Mouse (Mus musculus): ENCODE data around the gene Mcrip1. TPM values are rescaled to one million over a fixed set of nuclear protein-coding genes. Genes with fewer than 3 reads are reported as not detected.

Gene Mcrip1
- polyA plus RNA-seq, 1 experiment from 2014 or later: 249 TPM

DNA sequence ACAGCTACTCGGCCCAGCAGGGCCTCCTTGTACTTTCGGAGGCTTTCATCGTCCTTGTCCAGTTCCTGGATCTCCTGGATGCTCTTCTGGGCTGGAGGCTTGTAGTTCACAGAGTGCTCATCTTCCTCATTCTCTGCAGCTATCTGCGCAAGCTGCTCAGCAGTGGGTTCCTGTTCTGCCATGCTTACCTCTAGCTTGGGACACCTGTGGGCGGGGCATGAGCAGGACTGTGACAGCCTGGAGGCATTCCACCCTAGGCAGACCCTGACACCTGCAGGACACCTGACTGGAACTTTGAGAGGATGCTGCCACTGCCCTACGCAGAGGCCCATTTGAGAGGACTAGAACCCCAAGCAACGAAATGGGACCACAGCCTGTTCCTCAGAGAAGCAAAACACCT lies 30.7 kb upstream of the Mcrip1 start:
- WGBS: 64% methylated on average over 7 of the region's 7 CpGs

DNA sequence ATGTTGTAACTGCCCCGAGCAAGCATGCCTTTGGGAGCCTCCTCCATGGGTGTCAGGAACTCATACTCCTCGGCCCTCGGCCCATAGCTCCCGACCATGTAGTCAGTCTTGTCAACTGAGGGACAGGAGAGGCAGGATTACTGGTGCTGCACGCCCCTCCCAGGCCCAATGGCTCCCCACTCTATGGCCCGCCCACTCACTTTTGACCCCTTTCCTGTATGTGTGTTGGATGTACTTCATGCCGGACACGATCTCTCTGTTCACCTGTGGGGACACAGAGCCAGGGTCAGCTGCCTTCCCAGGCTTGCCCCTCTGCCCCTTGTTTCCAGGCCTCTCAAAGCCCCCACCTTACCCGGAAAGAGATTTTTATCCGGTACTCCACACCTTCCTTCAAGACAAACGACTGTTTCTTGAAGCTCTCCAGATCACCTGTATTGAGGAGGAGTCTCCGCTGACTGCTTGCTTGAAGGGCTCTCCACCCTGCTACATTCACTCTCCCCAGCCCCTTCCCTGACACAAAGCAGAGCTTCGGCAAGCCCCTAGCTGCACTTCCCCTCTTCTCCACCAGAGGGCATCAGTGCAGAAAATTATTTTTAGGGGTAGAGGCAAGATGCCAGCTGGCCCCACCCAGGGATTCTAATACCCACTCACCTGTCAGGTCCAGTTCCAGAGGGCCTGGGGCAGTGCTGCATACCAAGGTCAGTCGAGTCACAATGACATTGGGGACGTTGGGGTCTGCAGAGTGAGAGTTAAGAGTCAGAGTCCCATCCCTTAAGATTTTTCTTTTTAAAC lies 30.0 kb upstream of the Mcrip1 start:
- peak overlapping the region; percentile 98 for H3K4me2 ChIP-seq
- H3K27me3 ChIP-seq (replicated peaks): no peaks in the 10 kb centered on the region
- no peak for ATAC-seq (replicated peaks)
- peak overlapping the region; percentile 90 for H3K4me3 ChIP-seq
- peaks cover 19% of the 10 kb centered on the region for H3K36me3 ChIP-seq (replicated peaks)
- no peaks in the 10 kb centered on the region for H3K9me3 ChIP-seq
- 65% methylated on average over 15 of the region's 15 CpGs for WGBS
- peak overlapping the region; percentile 95 for H3K27ac ChIP-seq
- peak overlapping the region; percentile 92; the same call in 1 of the 2 replicates for H3K9ac ChIP-seq
- peaks cover 29% of the 10 kb centered on the region for H3K4me1 ChIP-seq

More for the DNA sequence above, 30.7 kb upstream of the Mcrip1 start:
- Histone ChIP-seq H3K27ac (peak overlapping the region; percentile 95), H3K9ac (peak overlapping the region; percentile 92), H3K9me3 (no peaks in the 10 kb centered on the region), H3K4me2 (peak overlapping the region; percentile 98), H3K27me3 (replicated peaks) (no peaks in the 10 kb centered on the region), H3K4me3 (peak overlapping the region; percentile 90), H3K4me1 (peaks cover 28% of the 10 kb centered on the region), H3K36me3 (replicated peaks) (peaks cover 23% of the 10 kb centered on the region)
- ATAC-seq (replicated peaks): no peak

DNA sequence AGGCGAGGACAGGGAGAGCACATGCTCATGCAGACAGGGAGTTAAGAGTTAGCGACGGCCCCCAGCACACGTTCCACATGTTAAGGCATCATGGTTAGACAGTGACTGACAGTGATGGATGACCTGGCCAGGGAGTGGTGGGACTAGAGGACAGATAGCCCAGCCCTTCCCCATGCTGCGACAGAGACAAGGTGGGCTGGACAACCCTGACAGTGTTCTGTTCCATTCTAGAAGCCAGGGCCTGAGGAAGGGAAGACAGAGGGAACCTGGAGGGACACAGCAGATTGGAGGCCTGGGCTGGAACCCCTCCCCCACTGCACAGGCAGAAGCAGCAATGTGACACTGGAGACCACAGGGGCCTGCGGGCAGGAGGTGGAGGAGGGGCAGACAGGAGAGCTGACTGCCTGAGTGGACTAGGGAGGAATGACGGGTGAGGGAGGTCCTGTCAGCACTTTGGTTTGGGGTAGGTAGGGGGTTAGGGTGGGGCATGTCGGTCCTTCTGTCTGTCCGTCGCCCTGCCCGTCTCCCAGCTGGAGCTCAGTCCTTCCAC lies 29.2 kb upstream of the Mcrip1 start:
- no peak overlapping the region for H3K27ac ChIP-seq

DNA sequence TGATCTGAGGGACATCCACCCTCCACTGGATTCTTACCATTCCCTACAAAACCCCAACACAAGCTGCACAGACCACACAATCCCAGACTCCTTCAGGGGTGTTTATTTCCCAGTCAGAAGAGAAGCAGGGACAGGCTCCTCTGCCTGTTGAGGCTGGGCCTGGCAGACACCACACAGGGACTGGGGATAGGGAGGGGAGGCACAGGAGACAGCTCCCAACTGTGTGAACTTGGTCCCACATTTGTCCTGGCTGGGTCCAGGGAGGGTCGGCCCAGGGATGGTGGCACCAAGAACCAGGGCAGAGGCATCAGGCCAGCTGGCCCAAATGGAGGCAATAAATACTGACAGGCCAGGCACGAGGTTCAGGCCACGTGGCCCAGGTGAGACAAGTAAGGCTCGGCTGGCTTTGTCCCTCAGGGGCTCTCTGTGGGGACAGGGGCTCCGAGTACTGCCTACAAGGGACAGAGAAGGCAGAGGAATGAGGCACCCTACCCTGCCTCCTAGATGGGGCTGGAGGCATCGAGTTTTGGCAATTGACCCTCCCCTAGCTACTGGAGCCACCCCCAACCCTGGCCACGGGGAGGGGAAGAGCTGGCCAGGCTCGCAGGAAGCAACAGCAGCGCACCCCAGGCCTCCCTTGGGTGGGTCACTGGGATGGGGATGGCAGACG lies 28.6 kb upstream of the Mcrip1 start:
- H3K36me3 ChIP-seq (replicated peaks): peaks cover 19% of the 10 kb centered on the region
- no peak overlapping the region for H3K4me3 ChIP-seq
- no peaks in the 10 kb centered on the region for H3K9me3 ChIP-seq
- peaks cover 37% of the 10 kb centered on the region for H3K4me1 ChIP-seq
- H3K27me3 ChIP-seq (replicated peaks): no peaks in the 10 kb centered on the region
- H3K4me2 ChIP-seq: no peak overlapping the region
- ATAC-seq (replicated peaks): no peak
- H3K9ac ChIP-seq: no peak overlapping the region
- 89% methylated on average over 10 of the region's 10 CpGs for WGBS
- H3K27ac ChIP-seq: no peak overlapping the region

More for the DNA sequence above, 29.2 kb upstream of the Mcrip1 start:
- H3K27me3 ChIP-seq (replicated peaks): no peaks in the 10 kb centered on the region
- no peak for ATAC-seq (replicated peaks)
- WGBS: 87% methylated on average over 11 of the region's 11 CpGs
- H3K4me2 ChIP-seq: no peak overlapping the region
- H3K36me3 ChIP-seq (replicated peaks): peaks cover 19% of the 10 kb centered on the region
- no peak overlapping the region for H3K9ac ChIP-seq
- no peak overlapping the region for H3K4me3 ChIP-seq
- H3K4me1 ChIP-seq: peaks cover 36% of the 10 kb centered on the region
- no peaks in the 10 kb centered on the region for H3K9me3 ChIP-seq

DNA sequence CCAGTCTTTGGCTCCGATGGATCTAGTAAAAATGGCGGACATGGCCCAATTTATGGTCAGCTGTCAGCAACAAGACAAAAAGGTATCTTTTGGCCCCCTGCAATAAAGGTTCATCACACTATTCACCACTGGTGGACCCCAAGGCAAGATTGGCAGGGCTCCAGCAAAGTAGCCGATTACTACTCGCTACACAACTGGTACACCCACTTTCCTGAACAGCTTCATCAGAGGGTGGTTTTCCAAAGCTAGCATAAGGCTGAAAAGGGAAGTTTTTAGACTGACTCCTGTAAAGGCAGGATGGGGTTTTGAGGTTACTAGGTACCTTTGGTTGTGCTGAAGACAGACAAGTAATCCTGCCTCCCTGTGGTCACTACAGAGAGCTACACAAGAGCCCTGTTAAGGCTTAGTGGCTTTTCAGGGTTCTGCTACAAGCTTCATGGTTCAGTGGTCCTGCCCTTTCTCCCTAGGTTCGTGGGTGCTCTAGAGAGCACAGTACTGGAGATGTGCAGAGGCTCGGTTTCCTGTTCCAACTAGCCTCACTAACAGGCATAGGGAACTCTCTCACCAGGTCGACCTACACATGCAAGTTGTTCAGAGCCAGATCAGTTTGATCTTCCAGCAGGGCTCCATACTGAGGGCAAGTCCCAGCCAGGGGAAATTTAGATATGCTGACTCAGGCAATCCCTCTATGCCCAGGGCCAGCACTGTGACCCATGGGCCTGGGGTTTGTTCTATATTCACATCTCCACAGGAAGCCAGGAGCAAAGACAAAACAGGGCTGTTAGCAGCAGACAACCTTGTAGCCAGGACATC lies 27.9 kb upstream of the Mcrip1 start:
- WGBS: 75% methylated on average over 7 of the region's 7 CpGs
- no peaks in the 10 kb centered on the region for H3K9me3 ChIP-seq
- no peak overlapping the region for H3K4me2 ChIP-seq
- H3K4me3 ChIP-seq: no peak overlapping the region
- no peak overlapping the region for H3K27ac ChIP-seq
- ATAC-seq (replicated peaks): no peak
- peaks cover 36% of the 10 kb centered on the region for H3K4me1 ChIP-seq
- H3K9ac ChIP-seq: no peak overlapping the region
- no peaks in the 10 kb centered on the region for H3K27me3 ChIP-seq (replicated peaks)
- H3K36me3 ChIP-seq (replicated peaks): peaks cover 19% of the 10 kb centered on the region

DNA sequence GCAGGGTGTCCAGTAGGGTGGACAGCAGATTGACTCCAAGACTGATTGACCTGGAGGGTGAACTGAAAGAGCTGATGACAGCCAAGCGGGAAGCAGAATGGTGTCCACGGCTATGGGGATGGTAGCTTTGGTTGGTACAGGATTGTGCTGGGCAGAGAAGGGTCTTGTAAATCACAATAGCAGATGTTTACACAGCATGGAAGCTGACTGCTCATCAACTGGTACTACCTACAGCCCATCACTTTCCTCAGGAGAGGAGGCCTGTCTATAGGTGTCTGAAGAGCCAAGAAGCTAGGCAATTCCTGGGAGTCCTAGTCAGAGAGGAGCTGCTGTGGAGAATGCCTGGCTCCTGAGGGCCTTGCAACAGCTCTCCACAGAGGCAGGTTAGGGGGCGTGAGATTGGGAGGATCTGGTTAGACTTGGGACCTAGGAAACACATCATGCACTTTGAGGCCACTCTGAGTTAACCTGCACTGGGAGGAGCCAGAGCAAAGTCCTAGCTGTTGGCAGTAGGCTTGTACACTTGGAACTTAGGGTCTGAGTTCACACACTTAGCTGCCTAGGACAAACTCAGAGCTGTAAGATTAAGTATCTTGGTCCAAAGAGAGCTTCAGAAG lies 26.9 kb upstream of the Mcrip1 start:
- Histone ChIP-seq H3K4me1 (peaks cover 35% of the 10 kb centered on the region), H3K9ac (no peak overlapping the region), H3K27ac (no peak overlapping the region), H3K36me3 (replicated peaks) (peaks cover 19% of the 10 kb centered on the region), H3K4me2 (no peak overlapping the region), H3K4me3 (no peak overlapping the region), H3K27me3 (replicated peaks) (no peaks in the 10 kb centered on the region), H3K9me3 (no peaks in the 10 kb centered on the region)
- 83% methylated on average over 3 of the region's 3 CpGs for WGBS
- ATAC-seq (replicated peaks): no peak

DNA sequence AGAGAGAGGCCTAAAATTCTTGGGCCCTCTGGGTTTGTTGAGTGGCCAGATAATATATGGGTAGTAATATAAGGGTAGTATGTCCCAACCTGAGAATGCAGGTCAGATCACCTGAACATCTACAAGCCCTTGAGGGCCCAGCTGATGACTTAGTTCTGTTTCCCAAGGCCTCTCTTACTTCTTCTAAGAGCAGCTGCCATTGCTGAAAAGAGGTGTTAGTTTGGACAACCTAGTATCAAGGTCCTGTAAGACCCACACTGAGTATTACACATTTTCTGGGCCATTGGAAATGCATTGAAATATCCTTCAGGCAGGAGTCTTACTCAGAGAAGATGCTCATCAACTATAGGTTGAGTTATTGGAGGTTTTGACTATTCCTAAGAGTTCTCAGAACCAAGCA lies 26.4 kb upstream of the Mcrip1 start:
- Histone ChIP-seq H3K9me3 (no peaks in the 10 kb centered on the region), H3K36me3 (replicated peaks) (peaks cover 22% of the 10 kb centered on the region), H3K4me3 (no peak overlapping the region), H3K27me3 (replicated peaks) (no peaks in the 10 kb centered on the region), H3K27ac (no peak overlapping the region), H3K4me1 (peaks cover 41% of the 10 kb centered on the region), H3K4me2 (no peak overlapping the region), H3K9ac (no peak overlapping the region)
- ATAC-seq (replicated peaks): no peak

DNA sequence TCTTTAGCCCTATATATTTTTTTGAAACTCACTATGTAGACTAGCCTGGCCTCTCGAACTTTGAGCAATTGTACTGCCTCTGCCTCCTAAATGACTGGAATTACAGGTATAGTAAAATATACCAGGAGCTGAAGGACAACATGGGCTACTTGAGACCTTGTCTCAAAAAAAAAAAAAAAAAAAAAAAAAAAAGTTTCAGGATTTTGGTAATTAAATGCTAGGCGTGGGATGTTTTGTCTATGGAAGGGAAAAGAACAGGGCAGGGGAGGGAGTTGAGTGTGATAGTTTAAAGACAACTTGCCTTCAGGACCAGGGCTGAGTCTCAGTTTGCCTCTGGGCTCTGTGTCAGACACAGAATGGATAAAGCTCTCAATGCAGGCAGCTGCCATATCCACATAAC lies 25.5 kb upstream of the Mcrip1 start:
- Histone ChIP-seq H3K27ac (no peak overlapping the region), H3K9me3 (no peaks in the 10 kb centered on the region), H3K27me3 (replicated peaks) (no peaks in the 10 kb centered on the region), H3K4me2 (no peak overlapping the region), H3K4me1 (peaks cover 36% of the 10 kb centered on the region), H3K4me3 (no peak overlapping the region), H3K9ac (no peak overlapping the region), H3K36me3 (replicated peaks) (peaks cover 29% of the 10 kb centered on the region)
- no peak for ATAC-seq (replicated peaks)
- WGBS: 84% methylated on average over 2 of the region's 2 CpGs

DNA sequence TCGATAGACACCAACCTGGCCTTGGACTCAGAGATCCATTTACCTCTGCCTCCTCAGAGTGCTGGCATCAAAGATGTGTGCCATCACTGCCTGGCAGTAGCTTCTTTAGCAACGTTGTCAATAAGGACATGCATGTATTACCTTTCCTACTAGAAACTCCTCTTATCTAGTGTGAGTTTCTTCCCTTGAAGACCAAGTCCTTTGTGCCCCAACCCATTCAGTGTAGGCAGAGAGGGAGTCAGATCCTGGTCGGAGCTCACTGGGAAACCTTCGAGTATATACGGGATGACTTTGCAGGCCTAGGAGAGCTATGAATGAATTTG lies 24.7 kb upstream of the Mcrip1 start:
- peaks cover 28% of the 10 kb centered on the region for H3K4me1 ChIP-seq
- H3K27ac ChIP-seq: no peak overlapping the region
- no peaks in the 10 kb centered on the region for H3K27me3 ChIP-seq (replicated peaks)
- peak overlapping the region; percentile 90 for H3K4me2 ChIP-seq
- no peak for ATAC-seq (replicated peaks)
- peaks cover 30% of the 10 kb centered on the region for H3K36me3 ChIP-seq (replicated peaks)
- H3K9ac ChIP-seq: peak overlapping the region; percentile 89; the same call in 1 of the 2 replicates
- no peaks in the 10 kb centered on the region for H3K9me3 ChIP-seq
- 50% methylated on average over 5 of the region's 5 CpGs for WGBS
- H3K4me3 ChIP-seq: peak overlapping the region; percentile 80

DNA sequence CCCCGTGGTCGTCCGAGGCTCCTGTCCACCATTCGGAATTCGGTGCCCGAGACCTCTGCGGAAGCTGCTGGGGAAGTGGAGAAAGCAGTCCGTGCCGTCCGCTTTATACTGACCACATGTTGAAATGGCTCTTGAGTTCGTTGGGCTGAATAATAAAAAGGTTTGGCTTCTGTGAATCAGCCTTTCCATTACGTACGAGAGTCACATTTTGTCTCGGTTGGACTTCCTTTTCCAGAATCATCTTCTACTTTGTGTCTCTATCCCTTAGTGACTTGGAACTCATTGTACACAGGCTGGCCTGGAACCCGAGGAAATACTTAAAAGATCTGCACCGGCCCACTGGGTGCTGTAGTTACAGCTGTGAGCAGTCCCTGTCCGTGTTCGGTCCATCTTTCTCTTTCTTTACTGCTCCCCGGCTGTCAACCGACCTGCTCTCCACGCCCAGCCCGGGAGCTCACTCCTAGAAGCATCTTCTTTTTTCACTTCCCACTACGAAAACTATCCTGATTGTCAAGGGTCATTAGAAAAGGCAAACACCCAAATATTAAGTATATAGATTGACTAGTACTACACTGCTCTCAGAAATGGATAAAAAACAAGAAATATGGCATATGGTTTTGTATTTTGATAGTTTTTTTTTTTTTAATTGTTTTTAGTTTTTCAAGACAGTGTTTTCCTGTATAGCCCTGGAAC lies 24.2 kb upstream of the Mcrip1 start:
- ATAC-seq (replicated peaks): no peak
- peak overlapping the region; percentile 89 for H3K9ac ChIP-seq

DNA sequence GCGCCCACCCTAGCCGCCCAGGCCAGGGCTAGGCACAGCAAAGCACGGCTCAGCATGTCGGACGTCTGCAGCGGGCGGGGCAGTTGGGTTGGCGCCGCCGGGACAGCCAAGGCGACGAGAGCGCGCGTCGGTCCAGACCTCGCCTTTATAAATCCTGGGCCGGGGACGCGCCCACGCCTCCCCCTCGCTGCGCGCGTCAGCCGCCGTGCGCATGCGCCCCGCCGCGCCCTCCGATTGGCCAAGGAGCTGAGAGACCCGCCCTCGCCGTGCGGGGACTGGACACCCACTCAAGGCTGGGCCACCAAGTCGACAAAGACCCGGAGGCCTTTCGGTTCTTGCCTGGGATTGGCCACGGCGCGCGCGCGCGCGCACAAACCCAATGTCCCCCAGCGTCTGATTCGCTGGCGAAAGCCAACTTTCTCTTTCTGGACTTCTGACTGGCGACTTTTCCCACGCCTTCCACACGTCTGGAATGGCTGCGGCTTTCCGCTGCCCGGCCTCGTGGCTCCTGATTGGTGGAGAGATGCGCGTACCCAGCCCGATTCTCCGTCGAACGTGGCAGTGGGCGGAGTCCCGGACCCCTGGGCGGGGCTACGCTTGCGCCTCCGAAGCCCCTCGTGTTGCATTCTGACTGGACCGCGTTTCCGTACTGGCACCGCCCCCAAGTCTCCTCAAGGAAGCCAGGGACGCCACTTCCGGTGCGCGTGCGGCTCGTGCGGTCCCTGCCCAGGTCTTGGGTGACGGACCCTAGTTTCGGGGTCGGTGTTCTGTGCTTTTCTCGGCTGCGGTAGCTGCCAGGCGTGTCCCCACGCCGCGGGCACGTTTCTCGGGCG lies 23.4 kb upstream of the Mcrip1 start, which contains the start of gene P4hb:
Gene P4hb, minus strand, starts transcription at position 502 of the 833 bp plus-strand sequence.
- Histone ChIP-seq H3K9ac (peak within 1 kb of the TSS; percentile 89), H3K36me3 (replicated peaks) (peaks cover 22% of the 10 kb centered on the region), H3K27me3 (replicated peaks) (no peaks in the 10 kb centered on the region), H3K4me3 (peak within 1 kb of the TSS; percentile 80), H3K9me3 (no peaks in the 10 kb centered on the region), H3K27ac (peak within 1 kb of the TSS; percentile 93), H3K4me1 (peaks cover 23% of the 10 kb centered on the region), H3K4me2 (peak within 1 kb of the TSS; percentile 90)
- ATAC-seq (replicated peaks): peak; percentile 98
- whole genome bisulfite sequencing: under 1% methylated on average over 94 of the region's 94 CpGs

More for the DNA sequence above, 24.2 kb upstream of the Mcrip1 start:
- peaks cover 23% of the 10 kb centered on the region for H3K4me1 ChIP-seq
- H3K4me2 ChIP-seq: peak overlapping the region; percentile 90
- under 1% methylated on average over 23 of the region's 23 CpGs for WGBS
- H3K27me3 ChIP-seq (replicated peaks): no peaks in the 10 kb centered on the region
- peak overlapping the region; percentile 93 for H3K27ac ChIP-seq
- peaks cover 25% of the 10 kb centered on the region for H3K36me3 ChIP-seq (replicated peaks)
- H3K4me3 ChIP-seq: peak overlapping the region; percentile 80
- H3K9me3 ChIP-seq: no peaks in the 10 kb centered on the region
